Mouse (Mus musculus): Measurements from ENCODE around the gene Ube2l3. TPM values are rescaled to one million over a fixed set of nuclear protein-coding genes. Genes with fewer than 3 reads are reported as not detected.
A peak's percentile ranks its signal among the peaks of the same experiment; 100 is the strongest.

Ube2l3 gene
- polyA plus RNA-seq, 1 experiment from 2014 or later = 332 TPM

- ATAC-seq (ENCODE audit: low FRiP score, low TSS enrichment) = no peak
- Histone ChIP-seq H3K27ac (ENCODE audit: low read length) (no peak overlapping the region), H3K4me1 (ENCODE audit: insufficient read depth, low read length) (peaks cover 9% of the 10 kb centered on the region), H3K36me3 (ENCODE audit: insufficient read depth, low read length) (peaks cover 38% of the 10 kb centered on the region), H3K9ac (replicated peaks; ENCODE audit: low read length) (no peak overlapping the region), H3K4me2 (replicated peaks; ENCODE audit: low read depth, low read length) (no peak overlapping the region), H3K9me3 (ENCODE audit: low read length) (no peaks in the 10 kb centered on the region), H3K4me3 (ENCODE audit: low read length) (no peak overlapping the region), H3K27me3 (ENCODE audit: insufficient read depth, low read length) (no peaks in the 10 kb centered on the region)
- 68% methylated on average over 4 of the region's 4 CpGs for WGBS
Measured at GRCm38 (mm10) chr16:17104600-17104999, 97.8 kb downstream of the Ube2l3 start.

- H3K9me3 ChIP-seq (ENCODE audit: low read length) = no peaks in the 10 kb centered on the region
- H3K4me3 ChIP-seq (ENCODE audit: low read length) = no peak overlapping the region
- no peaks in the 10 kb centered on the region for H3K27me3 ChIP-seq (ENCODE audit: insufficient read depth, low read length)
- peaks cover 48% of the 10 kb centered on the region for H3K36me3 ChIP-seq (ENCODE audit: insufficient read depth, low read length)
- ATAC-seq (ENCODE audit: low FRiP score, low TSS enrichment) = no peak
- 60% methylated on average over 7 of the region's 7 CpGs for WGBS
- H3K9ac ChIP-seq (replicated peaks; ENCODE audit: low read length) = no peak overlapping the region
- peaks cover 8% of the 10 kb centered on the region; the same call in 1 of the 2 replicates for H3K4me1 ChIP-seq (ENCODE audit: insufficient read depth, low read length)
- H3K27ac ChIP-seq (ENCODE audit: low read length) = no peak overlapping the region
- no peak overlapping the region for H3K4me2 ChIP-seq (replicated peaks; ENCODE audit: low read depth, low read length)
Measured at GRCm38 (mm10) chr16:17102630-17103220, 99.7 kb downstream of the Ube2l3 start.

MicroRNAs within 50 kb of the gene (microRNA counts, 519-probe panel; counts per million panel counts)
- microRNA mmu-miR-130b = 4,353 counts per million, percentile 92 among the panel's probes with 10 or more counts
- microRNA mmu-miR-301b = 3,033 counts per million, percentile 71 among the panel's probes with 10 or more counts

Small RNAs within 50 kb of the gene (microRNA-seq; reads per million reads assigned to microRNA genes)
- gene Mir130b = 6,486 reads per million, percentile 93 among the genes with 10 or more reads in this experiment
- 64.8 reads per million, percentile 51 among the genes with 10 or more reads in this experiment for gene Mir301b

Other genes starting within 250 kb of the Ube2l3 start
- 171 and 172 TPM in 2 replicates for gene Mapk1, start 219.3 kb downstream of the Ube2l3 start, polyA plus RNA-seq (2015; fragmentation: Nextera tagmentation; extraction: Ambion mirVana)
- gene Ypel1, start 133.0 kb downstream of the Ube2l3 start, polyA plus RNA-seq (2015; fragmentation: Nextera tagmentation; extraction: Ambion mirVana) = 43.2 and 44.8 TPM in 2 replicates
- gene Ppil2, start 91.4 kb downstream of the Ube2l3 start, polyA plus RNA-seq (2015; fragmentation: Nextera tagmentation; extraction: Ambion mirVana) = 150 and 161 TPM in 2 replicates
- gene 2610318N02Rik, start 77.5 kb downstream of the Ube2l3 start, polyA plus RNA-seq (2015; fragmentation: Nextera tagmentation; extraction: Ambion mirVana) = 57.5 and 60.6 TPM in 2 replicates
- 95.5 and 105 TPM in 2 replicates for gene Sdf2l1, start 70.3 kb downstream of the Ube2l3 start, polyA plus RNA-seq (2015; fragmentation: Nextera tagmentation; extraction: Ambion mirVana)
- 7.2 and 7.8 TPM in 2 replicates for gene Ydjc, start 58.0 kb downstream of the Ube2l3 start, polyA plus RNA-seq (2015; fragmentation: Nextera tagmentation; extraction: Ambion mirVana)
- gene Ccdc116, start 55.4 kb downstream of the Ube2l3 start, polyA plus RNA-seq (2015; fragmentation: Nextera tagmentation; extraction: Ambion mirVana) = 0.31 and 0.36 TPM in 2 replicates
- 0.36 and 0.51 TPM in 2 replicates for gene Rimbp3, start 6.0 kb upstream of the Ube2l3 start, polyA plus RNA-seq (2015; fragmentation: Nextera tagmentation; extraction: Ambion mirVana)
- 4.9 and 5.4 TPM in 2 replicates for gene Hic2, start 30.9 kb upstream of the Ube2l3 start, polyA plus RNA-seq (2015; fragmentation: Nextera tagmentation; extraction: Ambion mirVana)
- 19.2 and 19.4 TPM in 2 replicates for gene Tmem191c, start 73.4 kb upstream of the Ube2l3 start, polyA plus RNA-seq (2015; fragmentation: Nextera tagmentation; extraction: Ambion mirVana)
- 0.69 and 0.89 TPM in 2 replicates for gene Serpind1, start 128.7 kb upstream of the Ube2l3 start, polyA plus RNA-seq (2015; fragmentation: Nextera tagmentation; extraction: Ambion mirVana)
- gene Snap29, start 203.3 kb upstream of the Ube2l3 start, polyA plus RNA-seq (2015; fragmentation: Nextera tagmentation; extraction: Ambion mirVana) = 14.7 and 15.6 TPM in 2 replicates
- gene Pi4ka, start 203.7 kb upstream of the Ube2l3 start, polyA plus RNA-seq (2015; fragmentation: Nextera tagmentation; extraction: Ambion mirVana) = 39.1 and 39.2 TPM in 2 replicates
- 77.6 and 78.5 TPM in 2 replicates for gene Crkl, start 249.3 kb upstream of the Ube2l3 start, polyA plus RNA-seq (2015; fragmentation: Nextera tagmentation; extraction: Ambion mirVana)